Mouse (Mus musculus): Measurements from ENCODE around the gene Gna15.

Gna15 gene

GRCm38 (mm10) chr10:81523142-81523541, 883 bp downstream of the Gna15 start:
- no peak for DNase-seq

GRCm38 (mm10) chr10:81519978-81520365, 4.1 kb downstream of the Gna15 start:
- DNase-seq: no peak

DNA sequence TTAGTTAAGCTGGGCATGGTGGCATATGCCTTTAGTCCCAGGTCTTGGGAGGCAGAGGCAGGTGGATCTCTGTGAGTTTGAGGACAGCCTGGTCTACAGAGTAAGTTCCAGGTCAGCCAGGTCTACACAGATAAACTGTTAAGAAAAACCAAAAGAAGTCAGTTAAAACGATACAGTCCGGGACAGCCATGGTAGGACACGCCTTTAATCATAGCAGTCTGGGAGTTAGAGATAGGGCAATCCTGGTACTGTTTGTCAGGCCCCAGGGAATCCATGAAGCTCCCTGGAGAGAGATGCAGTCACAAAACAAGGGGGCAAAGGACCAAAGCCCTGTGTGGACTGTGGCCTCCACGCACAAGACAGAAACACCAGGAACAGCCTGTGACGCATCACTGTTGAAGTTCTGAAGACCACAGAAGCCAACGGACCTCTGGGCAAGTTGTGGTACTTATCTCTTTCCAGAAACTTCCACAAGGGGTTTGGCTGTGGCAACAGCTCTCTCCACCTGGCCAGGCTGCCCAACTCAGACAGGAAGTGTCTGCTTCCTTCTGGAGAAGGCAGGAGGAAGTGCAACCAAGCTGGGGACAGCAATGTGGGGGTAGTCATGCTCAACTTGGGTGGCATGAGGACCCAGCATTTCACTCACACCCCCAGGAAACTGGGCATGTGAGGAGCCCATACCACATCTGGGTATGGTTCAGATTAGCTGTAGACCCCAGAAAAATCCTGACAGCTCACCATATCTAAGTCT, 4.6 kb downstream of the Gna15 start:
- peak; percentile 80 for DNase-seq

GRCm38 (mm10) chr10:81518546-81518945, 5.5 kb downstream of the Gna15 start:
- no peak for DNase-seq

- DNase-seq: no peak
Measured at GRCm38 (mm10) chr10:81517227-81517626, 6.8 kb downstream of the Gna15 start.

GRCm38 (mm10) chr10:81513798-81514197, 10.2 kb downstream of the Gna15 start:
- DNase-seq: no peak

DNA sequence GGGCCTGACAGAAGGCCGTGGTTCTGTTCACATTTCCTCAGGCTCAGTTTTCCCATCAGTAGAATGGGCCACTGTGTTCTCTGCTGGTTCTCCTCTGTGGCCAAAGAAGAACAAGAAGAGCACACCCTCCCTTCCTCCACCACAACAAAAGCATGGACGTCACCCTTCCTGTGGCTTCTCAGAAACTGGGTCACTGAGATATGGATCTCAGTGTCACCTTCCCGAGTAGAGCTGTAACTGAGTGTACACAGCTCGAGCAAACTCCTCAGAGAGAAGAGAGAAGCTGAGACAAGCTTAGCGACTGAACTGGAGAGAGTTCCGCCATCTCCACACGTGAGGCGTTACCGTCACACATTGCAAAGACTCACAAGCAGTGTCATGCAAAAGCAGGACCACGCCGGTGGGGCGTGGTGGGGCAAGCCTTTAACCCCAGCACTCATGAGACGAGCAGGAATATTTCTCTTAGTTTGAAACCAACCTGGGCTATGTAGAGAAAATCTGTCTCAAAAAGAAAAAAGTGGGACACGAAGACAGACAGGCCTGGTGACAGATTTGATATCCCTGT, 13.7 kb downstream of the Gna15 start:
- DNase-seq: no peak

- no peak for DNase-seq
Measured at GRCm38 (mm10) chr10:81507691-81508489, 16.1 kb downstream of the Gna15 start.

GRCm38 (mm10) chr10:81507095-81507494, 16.9 kb downstream of the Gna15 start:
- DNase-seq: no peak

DNA sequence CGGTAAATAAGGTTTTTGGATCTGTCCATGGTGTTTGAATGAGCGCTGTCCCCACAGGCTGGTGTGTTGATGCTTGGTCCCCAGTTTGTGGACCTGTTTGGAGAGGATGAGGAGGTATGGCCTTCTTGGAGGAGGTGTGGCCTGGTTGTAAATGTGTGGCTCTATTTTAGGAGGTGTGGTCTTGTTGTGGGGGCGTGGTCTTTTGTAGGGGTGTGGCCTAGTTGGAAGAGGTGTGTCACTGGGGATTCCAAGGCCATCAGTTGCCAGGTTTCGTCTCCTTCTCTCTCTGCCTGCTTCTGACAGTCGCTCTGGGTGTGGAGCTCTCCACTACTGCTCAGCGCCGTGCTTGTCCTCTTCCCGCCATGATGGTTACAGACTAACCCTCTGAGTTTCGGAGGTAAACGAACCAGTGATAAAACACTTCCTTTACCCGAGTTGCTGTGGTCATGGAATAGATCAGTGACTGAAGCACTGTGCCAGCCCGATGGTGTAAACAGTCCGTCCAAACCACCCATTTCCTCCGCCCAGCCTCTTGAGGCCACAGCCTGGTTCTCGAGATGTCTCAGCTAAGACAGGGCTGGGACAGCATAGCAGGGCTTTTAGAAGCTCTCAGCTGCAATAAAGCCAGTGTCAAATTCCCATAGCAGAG, 18.9 kb downstream of the Gna15 start:
- no peak for DNase-seq

DNA sequence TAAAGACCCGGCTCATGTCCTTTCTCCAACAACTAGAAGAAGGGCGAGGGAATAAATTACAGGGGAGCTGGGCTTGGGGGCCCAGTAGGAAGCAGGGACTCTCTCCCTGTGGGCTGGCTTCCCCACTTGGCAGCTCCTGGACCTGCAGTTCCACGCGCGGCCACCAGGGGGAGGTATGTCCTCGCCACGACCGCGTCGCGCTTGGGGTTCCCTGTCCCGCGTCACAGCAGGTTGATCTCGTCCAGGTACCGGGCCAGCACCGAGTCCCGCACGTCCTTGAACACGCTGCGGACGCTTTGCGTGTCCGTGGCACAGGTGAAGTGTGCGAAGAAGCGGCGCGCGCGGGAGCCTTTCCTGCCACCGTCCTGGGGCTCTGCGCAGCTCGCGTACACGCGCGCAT, 21.4 kb downstream of the Gna15 start:
- peak; percentile 81 for DNase-seq

- DNase-seq: no peak
Measured at GRCm38 (mm10) chr10:81501863-81502262, 22.2 kb downstream of the Gna15 start.

DNA sequence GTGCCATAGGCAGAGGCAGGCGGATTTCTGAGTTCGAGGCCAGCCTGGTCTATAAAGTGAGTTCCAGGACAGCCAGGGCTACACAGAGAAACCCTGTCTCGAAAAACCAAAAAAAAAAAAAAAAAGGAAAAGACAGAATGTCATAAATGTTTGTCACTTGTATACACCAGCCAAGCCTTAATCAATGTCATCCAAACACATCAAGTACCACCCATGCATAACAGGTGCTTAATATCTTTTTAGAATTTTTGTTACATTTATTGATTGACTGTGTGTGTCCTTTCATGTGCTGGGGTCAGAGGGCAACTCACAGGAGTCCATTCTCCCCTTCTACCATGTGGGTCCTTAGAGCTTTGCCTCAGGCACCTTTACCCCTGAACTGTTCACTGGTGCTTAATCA, 24.0 kb downstream of the Gna15 start, which contains the start of gene S1pr4:
S1pr4 (minus strand) TSS at position 101 of the 400 bp plus-strand sequence.
- DNase-seq: no peak

- peak; percentile 25 for DNase-seq
Measured at GRCm38 (mm10) chr10:81499250-81499901, 24.6 kb downstream of the Gna15 start.

DNA sequence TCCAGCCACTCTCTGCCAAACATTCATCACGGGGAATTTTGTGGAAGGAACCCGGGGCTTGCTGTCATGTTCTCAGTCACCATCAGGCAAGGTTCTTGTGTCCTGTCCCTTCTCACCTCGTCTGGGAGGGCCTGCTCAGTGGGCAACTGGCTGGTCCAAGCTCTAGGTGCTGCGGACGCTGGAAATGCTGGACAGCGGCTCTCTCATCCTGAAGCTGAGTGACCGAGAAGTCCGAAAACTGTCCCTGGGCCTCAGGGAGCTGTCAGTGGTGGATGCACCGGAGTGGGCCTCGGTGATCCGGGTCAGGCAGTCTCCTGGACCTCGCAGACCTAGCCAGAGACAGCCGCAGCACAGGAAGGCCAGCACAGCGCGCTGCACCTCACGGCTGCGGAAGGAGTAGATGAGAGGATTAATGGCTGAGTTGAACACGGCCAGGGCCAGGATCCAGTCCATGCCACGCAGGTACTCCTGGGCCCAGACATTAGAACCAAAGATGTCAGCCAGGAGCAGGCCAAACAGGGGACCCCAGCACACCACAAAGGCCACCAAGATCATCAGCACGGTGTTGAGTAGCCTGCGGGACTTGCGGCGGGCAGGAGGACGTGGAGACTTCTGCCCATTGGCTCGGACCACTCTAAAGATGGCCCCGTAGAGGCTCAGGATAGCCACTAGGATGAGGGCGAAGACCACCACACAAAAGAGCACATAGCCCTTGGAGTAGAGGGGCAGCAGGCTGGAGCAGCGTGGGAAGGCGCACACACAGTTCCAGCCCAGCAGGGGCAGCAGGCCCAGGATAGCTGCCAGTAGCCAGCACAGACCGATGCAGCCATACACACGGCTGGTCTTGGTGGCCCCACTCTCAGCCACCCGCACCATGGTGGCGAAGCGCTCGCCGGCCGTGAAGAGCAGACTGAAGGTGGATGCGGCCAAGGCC, 25.4 kb downstream of the Gna15 start:
- peak; percentile 25 for DNase-seq

- DNase-seq: peak; percentile 27
Measured at GRCm38 (mm10) chr10:81497401-81498270, 26.4 kb downstream of the Gna15 start.

GRCm38 (mm10) chr10:81496969-81497368, 27.1 kb downstream of the Gna15 start:
- no peak for DNase-seq

DNA sequence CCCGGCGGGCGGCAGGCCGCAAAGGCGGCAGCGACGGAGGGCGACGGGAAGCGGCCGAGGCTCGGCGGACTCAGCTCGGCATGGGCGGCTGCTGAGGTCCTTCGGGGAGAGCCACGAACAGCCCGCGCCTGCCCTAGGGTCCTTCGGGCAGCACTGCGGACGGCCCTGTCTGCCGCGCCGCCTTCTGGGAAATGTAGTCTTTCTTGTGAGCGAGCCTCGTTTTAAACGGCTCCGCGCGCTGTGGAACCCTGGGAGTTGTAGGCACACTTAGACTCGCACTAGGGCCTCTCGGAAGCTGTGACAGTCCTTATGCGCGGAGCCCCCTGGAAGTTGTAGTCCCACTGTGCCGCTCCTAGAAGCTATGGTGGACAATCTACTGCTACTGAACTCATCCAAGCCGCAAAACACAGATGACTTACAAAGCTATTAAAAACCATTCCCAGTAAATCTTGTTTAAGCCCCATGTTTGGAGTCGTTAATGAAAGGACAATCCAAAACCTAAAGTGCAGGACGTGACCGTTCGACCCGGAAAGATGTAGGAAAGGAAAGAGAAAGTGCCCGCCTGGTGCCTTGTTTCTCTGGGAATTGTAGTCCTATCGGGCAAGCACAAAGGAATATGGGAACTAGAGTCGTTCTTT, 27.6 kb downstream of the Gna15 start, which contains the start of gene Ncln:
Ncln (minus strand) TSS at position 129 of the 638 bp plus-strand sequence.
- DNase-seq: peak; percentile 99

- DNase-seq: peak; percentile 69
Measured at GRCm38 (mm10) chr10:81495616-81496263, 28.3 kb downstream of the Gna15 start.
